Mouse (Mus musculus) hindbrain, embryonic 12.5 days (tissue): ENCODE measurements around the gene Atp1b4. TPM values are rescaled to one million over a fixed set of nuclear protein-coding genes. Genes with fewer than 3 reads are reported as not detected.

Experiments used
- polyA plus RNA-seq: library from polyadenylated mRNA; unstranded; fragments of >200 nt; fragmentation: Nextera tagmentation; extraction: Ambion mirVana; gene quantifications from 2 replicates; pipeline ENCODE4 v1.2.1, GENCODE M21; 2016

Gene Atp1b4
- polyA plus RNA-seq, 1 experiment from 2014 or later = 0.06 TPM

Other genes with a start within 250 kb of the Atp1b4 start
- not detected in 2 replicates for gene Rhox10, start 249.7 kb upstream of the Atp1b4 start, polyA plus RNA-seq
- gene Rhox11, start 231.0 kb upstream of the Atp1b4 start, polyA plus RNA-seq = not detected in 2 replicates
- not detected in 2 replicates for gene Rhox12, start 205.3 kb upstream of the Atp1b4 start, polyA plus RNA-seq
- not detected in 2 replicates for gene Rhox13, start 195.0 kb upstream of the Atp1b4 start, polyA plus RNA-seq
- 6.3 and 6.9 TPM in 2 replicates for gene Zbtb33, start 126.4 kb upstream of the Atp1b4 start, polyA plus RNA-seq
- gene Tmem255a, start 63.7 kb upstream of the Atp1b4 start, polyA plus RNA-seq = 22.2 and 27.4 TPM in 2 replicates
- gene Lamp2, start 140.3 kb downstream of the Atp1b4 start, polyA plus RNA-seq = 82.8 and 88.4 TPM in 2 replicates